Mouse (Mus musculus): Measurements from ENCODE around the gene Ift27. TPM values are rescaled to one million over a fixed set of nuclear protein-coding genes. Genes with fewer than 3 reads are reported as not detected.

The Ift27 gene
- polyA plus RNA-seq, 1 experiment, result 44.4 TPM

DNA sequence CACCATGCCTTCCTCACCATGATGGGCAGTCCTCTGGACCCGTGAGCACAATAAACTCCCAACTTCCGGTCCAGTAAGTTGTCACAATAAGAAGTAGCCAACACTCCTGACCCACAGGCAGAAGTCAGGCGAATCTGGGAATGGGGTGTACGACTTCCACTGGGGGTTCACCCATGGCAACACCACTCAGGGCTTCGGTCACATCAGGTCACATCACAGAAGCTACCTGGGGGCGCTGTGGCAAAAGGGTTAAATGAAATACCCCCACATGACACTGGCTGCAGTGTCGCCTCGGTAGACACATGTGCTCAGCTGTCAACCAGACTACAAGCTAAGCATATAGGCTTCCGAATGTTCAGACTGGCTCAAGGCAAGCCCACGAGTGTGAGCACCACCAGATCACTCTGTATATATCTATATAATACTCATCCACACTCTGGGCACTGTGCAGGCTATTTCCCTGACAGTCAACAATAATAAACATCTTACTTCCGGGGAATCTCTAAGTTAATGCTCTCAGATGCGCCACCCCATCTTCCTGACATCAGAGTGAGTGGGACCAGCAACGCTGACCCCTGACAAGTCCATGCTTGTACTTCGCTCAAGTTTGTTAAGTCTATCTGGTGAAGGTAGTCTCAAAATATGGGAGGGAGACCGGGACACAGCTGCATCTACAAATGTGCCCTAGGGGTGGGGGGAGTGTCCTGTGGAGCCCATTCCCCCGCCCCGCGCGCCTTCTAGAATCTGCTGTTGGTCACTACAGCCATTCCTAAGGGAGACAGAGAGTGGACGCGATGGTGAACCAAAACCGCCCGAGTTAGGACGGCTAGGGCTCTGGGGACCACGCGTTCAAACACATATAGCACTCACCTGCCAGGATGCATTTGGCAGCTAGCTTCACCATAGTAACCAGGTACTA is 749 bp downstream of the Ift27 start:
- no peak for TF ChIP-seq CTCF (IDR thresholded peaks at IDR 0.05; ENCODE audit: extremely low read depth, insufficient read depth, low read length)
- TF ChIP-seq POLR2A (IDR thresholded peaks at IDR 0.05; ENCODE audit: extremely low read depth, insufficient read depth, low read length), result no peak
- Histone ChIP-seq H3K27ac (ENCODE audit: insufficient read depth, low read length) (no peak overlapping the region), H3K4me3 (ENCODE audit: insufficient read depth, low read length) (peak overlapping the region; percentile 55), H3K4me1 (ENCODE audit: control insufficient read depth, insufficient read depth, low read length) (peaks cover 4% of the 10 kb centered on the region)

DNA sequence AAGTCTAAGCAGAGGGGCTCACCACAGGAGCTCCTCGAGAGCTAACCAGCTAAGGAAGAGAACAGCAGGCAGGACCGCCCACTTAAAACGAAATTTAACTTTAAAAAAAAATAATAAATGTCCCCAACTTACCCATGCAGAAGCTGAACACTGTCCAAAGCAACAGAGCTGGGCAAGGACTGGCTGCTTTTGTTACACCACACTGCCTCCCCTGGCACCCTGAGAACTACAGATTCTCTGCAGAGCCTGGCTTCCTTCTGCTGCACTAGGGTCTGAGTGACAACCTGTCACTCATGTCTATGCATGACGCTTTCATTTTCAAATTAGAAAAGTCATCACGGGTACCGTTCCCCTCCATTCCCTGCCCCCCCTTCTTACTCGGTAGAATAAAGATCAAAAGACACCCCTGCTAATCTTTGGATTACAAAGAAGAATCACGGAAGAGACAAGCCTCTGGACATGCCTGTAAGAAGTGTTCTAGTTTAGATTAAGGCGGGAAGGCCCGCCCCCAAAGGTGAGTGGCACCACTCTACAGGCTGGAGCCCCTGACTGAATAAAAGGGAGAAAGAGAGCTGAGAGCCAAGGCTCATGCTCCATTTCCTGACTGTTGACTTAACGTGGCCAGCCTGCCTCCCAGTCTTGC is 1.5 kb downstream of the Ift27 start:
- Histone ChIP-seq H3K27ac (ENCODE audit: insufficient read depth, low read length) (no peak overlapping the region), H3K4me1 (ENCODE audit: control insufficient read depth, insufficient read depth, low read length) (peaks cover 4% of the 10 kb centered on the region), H3K4me3 (ENCODE audit: insufficient read depth, low read length) (peak overlapping the region; percentile 0; the same call in 1 of the 2 replicates)
- TF ChIP-seq CTCF (IDR thresholded peaks at IDR 0.05; ENCODE audit: extremely low read depth, insufficient read depth, low read length), result peak; percentile 52
- no peak for TF ChIP-seq POLR2A (IDR thresholded peaks at IDR 0.05; ENCODE audit: extremely low read depth, insufficient read depth, low read length)

DNA sequence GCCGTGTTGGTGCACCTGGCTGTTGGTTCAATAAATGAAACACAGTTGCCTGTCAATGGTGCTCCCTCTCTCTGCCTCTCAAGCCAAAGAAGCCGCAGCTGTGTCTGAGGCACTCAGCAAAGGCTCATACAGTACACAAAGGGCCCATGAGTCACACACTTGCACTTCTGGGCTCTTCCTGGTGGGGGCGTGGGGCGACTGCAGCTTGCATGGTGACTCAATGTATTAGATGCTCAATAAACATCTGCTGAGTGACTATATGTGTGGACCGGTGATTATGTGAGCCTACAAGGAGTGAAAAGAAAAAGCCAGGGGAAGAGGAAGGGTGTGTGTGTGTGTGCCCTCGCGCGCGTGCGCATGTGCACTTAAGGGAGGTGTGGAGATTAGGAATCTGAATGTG is 2.3 kb downstream of the Ift27 start:
- TF ChIP-seq CTCF (IDR thresholded peaks at IDR 0.05; ENCODE audit: extremely low read depth, insufficient read depth, low read length), result no peak
- TF ChIP-seq POLR2A (IDR thresholded peaks at IDR 0.05; ENCODE audit: extremely low read depth, insufficient read depth, low read length), result no peak
- Histone ChIP-seq H3K27ac (ENCODE audit: insufficient read depth, low read length) (no peak overlapping the region), H3K4me1 (ENCODE audit: control insufficient read depth, insufficient read depth, low read length) (peaks cover 4% of the 10 kb centered on the region), H3K4me3 (ENCODE audit: insufficient read depth, low read length) (no peak overlapping the region)

DNA sequence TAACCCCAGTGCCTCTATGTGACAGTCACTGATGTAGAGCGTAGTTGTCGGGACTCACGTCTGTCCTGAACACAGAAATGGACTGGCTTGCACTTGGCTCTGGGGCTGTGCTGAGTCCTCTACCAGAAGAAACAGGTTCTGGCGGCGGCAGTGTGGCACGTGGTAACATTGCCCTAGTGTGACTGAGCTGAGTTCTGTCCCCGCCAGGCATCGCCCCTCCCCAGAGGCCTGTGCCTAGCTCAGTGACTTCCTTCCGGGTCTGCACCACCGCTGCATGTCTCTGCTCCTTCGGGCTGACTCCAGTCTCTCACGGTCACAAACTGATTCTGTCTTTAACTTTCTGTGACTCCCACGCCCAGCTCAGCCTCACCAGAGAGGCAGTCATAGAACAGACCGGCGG is 3.2 kb downstream of the Ift27 start:
- peaks cover 4% of the 10 kb centered on the region for H3K4me1 ChIP-seq (ENCODE audit: control insufficient read depth, insufficient read depth, low read length)
- H3K4me3 ChIP-seq (ENCODE audit: insufficient read depth, low read length), result no peak overlapping the region
- TF ChIP-seq CTCF (IDR thresholded peaks at IDR 0.05; ENCODE audit: extremely low read depth, insufficient read depth, low read length) (no peak), POLR2A (IDR thresholded peaks at IDR 0.05; ENCODE audit: extremely low read depth, insufficient read depth, low read length) (no peak)
- H3K27ac ChIP-seq (ENCODE audit: insufficient read depth, low read length), result no peak overlapping the region

DNA sequence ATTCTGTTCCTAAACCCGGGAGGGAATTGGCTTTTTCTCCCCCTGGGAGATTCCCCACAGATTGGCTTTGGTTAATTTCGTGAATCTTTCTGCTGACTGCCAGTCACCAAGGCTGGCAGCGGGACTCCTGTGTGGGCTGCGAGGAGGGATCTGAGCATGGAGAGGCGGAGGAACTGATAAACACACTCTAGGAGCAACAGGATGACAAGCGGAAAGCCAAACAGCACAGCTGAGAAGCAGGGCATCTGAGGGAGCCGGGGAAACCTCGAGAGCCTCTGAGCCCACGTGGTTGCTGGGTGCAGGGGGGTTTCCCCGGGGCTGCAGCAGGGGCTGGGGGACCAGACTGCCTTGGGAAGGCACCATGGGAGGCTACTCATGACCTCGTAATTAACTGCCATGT is 4.3 kb downstream of the Ift27 start:
- H3K4me3 ChIP-seq (ENCODE audit: insufficient read depth, low read length), result no peak overlapping the region
- H3K4me1 ChIP-seq (ENCODE audit: control insufficient read depth, insufficient read depth, low read length), result peaks cover 2% of the 10 kb centered on the region
- TF ChIP-seq CTCF (IDR thresholded peaks at IDR 0.05; ENCODE audit: extremely low read depth, insufficient read depth, low read length) (no peak), POLR2A (IDR thresholded peaks at IDR 0.05; ENCODE audit: extremely low read depth, insufficient read depth, low read length) (no peak)
- H3K27ac ChIP-seq (ENCODE audit: insufficient read depth, low read length), result no peak overlapping the region

DNA sequence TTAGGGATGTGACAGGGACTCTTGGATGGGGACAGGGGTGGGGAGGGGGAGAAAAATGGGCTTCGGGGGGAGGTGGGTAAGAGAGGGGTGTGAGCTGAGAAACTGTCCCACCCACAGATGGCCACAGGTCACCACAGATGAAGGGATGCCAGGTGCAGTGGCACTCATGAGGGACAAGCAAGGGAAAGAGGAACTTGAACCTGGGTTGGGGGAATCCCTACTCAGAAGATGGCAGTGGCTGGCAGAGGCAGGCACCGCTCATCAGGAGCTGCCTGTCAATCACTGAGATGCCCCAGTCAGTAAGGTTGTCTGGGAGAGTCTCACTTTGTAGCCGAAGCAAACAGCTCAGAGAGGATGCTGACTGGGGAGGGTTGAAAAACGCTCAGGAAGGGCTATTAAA is 8.6 kb downstream of the Ift27 start:
- Histone ChIP-seq H3K4me3 (ENCODE audit: insufficient read depth, low read length) (no peak overlapping the region), H3K27ac (ENCODE audit: insufficient read depth, low read length) (no peak overlapping the region), H3K4me1 (ENCODE audit: control insufficient read depth, insufficient read depth, low read length) (no peaks in the 10 kb centered on the region)
- TF ChIP-seq CTCF (IDR thresholded peaks at IDR 0.05; ENCODE audit: extremely low read depth, insufficient read depth, low read length) (no peak), POLR2A (IDR thresholded peaks at IDR 0.05; ENCODE audit: extremely low read depth, insufficient read depth, low read length) (no peak)

DNA sequence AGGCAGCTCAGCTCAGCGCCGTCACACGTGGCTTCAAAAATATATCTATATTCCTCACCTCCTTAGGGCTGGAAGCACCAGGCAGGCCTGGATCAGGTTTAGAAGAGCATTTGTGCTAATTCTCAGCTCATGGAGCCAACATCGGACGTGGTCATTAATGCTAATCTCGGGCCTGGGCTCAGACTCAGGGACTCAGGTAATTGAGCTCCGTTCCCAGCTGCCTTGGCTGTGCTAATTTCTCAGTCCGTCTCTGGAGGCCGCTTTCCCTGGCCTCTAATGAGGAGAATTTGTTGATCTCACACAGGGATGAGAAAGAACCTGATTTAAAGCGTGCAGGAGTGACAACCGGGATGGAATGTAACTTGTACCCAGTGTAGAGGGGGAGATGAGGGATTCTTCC is 9.4 kb downstream of the Ift27 start:
- H3K27ac ChIP-seq (ENCODE audit: insufficient read depth, low read length), result no peak overlapping the region
- TF ChIP-seq CTCF (IDR thresholded peaks at IDR 0.05; ENCODE audit: extremely low read depth, insufficient read depth, low read length) (no peak), POLR2A (IDR thresholded peaks at IDR 0.05; ENCODE audit: extremely low read depth, insufficient read depth, low read length) (no peak)
- H3K4me3 ChIP-seq (ENCODE audit: insufficient read depth, low read length), result no peak overlapping the region
- H3K4me1 ChIP-seq (ENCODE audit: control insufficient read depth, insufficient read depth, low read length), result no peaks in the 10 kb centered on the region

DNA sequence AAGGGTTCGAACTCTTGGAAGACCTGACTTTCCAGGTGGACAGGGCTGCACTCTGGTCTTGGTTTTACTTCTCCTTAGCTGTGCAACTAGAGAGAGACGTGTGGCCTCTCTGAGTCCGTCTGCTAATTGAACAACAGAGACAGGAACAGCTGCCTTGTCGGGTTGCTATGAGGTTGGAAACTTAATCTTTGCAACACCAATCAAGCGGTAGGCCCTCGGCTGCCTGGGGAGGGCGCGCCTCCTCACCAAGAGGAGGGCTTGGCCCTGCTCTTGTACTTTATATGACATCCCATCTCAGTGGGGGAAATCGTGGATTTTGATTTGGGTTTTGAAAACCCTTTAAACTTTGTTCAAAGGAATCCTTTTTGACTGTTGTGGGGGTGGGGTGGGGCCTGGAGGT is 12.0 kb downstream of the Ift27 start:
- Histone ChIP-seq H3K4me1 (ENCODE audit: control insufficient read depth, insufficient read depth, low read length) (no peaks in the 10 kb centered on the region), H3K4me3 (ENCODE audit: insufficient read depth, low read length) (no peak overlapping the region), H3K27ac (ENCODE audit: insufficient read depth, low read length) (no peak overlapping the region)
- TF ChIP-seq POLR2A (IDR thresholded peaks at IDR 0.05; ENCODE audit: extremely low read depth, insufficient read depth, low read length) (no peak), CTCF (IDR thresholded peaks at IDR 0.05; ENCODE audit: extremely low read depth, insufficient read depth, low read length) (no peak)

DNA sequence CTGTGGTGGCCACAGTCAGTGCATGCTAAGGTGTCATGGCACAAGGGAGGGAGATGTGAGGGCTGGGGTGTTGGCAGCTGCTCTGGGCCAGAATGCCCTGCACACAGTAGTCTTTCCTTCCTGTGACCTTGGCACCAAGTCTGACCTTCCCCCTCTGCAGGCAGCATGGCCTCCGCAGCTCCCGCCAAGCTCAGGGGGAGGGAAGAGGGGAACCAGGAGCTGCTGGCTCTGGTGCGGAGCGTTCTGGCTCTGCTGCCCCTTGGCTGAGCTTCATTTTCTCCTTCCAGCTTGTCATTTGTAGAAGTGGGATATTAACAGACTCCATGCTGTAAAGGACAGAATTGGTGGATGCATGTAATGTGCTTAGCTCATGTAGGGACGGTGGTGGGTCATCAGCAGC is 15.6 kb downstream of the Ift27 start:
- no peaks in the 10 kb centered on the region for H3K4me1 ChIP-seq (ENCODE audit: control insufficient read depth, insufficient read depth, low read length)
- H3K27ac ChIP-seq (ENCODE audit: insufficient read depth, low read length), result no peak overlapping the region
- TF ChIP-seq CTCF (IDR thresholded peaks at IDR 0.05; ENCODE audit: extremely low read depth, insufficient read depth, low read length) (no peak), POLR2A (IDR thresholded peaks at IDR 0.05; ENCODE audit: extremely low read depth, insufficient read depth, low read length) (no peak)
- no peak overlapping the region for H3K4me3 ChIP-seq (ENCODE audit: insufficient read depth, low read length)

DNA sequence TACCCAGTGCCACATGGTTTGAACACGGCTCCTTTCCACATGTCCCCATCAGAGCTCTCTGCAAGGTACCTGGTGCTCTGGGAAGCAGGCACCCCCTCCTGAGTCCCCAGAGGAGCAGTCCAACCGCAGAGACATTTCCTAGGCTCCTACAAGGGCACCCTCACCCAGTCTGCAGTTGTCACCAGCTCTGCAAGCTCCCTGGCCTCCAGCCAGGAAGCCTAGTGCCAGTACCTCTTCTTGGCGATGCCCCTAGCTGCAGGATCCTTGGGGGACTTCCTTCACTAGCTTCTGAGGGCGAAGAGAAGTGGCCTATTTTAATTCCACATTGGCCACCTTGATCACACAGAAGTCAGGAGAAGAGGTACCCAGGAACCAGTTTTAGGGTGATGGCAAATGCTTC is 16.1 kb downstream of the Ift27 start:
- H3K4me3 ChIP-seq (ENCODE audit: insufficient read depth, low read length), result no peak overlapping the region
- no peaks in the 10 kb centered on the region for H3K4me1 ChIP-seq (ENCODE audit: control insufficient read depth, insufficient read depth, low read length)
- H3K27ac ChIP-seq (ENCODE audit: insufficient read depth, low read length), result no peak overlapping the region
- no peak for TF ChIP-seq CTCF (IDR thresholded peaks at IDR 0.05; ENCODE audit: extremely low read depth, insufficient read depth, low read length)
- no peak for TF ChIP-seq POLR2A (IDR thresholded peaks at IDR 0.05; ENCODE audit: extremely low read depth, insufficient read depth, low read length)
